Mouse (Mus musculus) megakaryocyte, embryonic 14.5 days (primary cell): ENCODE results near the gene Miip. TPM values are rescaled to one million over a fixed set of nuclear protein-coding genes. Genes with fewer than 3 reads are reported as not detected.

Source experiments
- H3K27me3 ChIP-seq: replicated peaks from 2 replicates; pipeline ENCODE3; 2012; ENCODE audit warnings: inconsistent platforms
- H3K36me3 ChIP-seq: replicated peaks from 2 replicates; pipeline ENCODE3; 2012; ENCODE audit warnings: low read length, inconsistent platforms, mixed read lengths
- H3K4me1 ChIP-seq: 2 replicates; pipeline ENCODE4 v1.6.1; 2012; ENCODE audit warnings: inconsistent platforms
- H3K4me3 ChIP-seq: replicated peaks from 2 replicates; pipeline ENCODE3; 2012; ENCODE audit warnings: moderate library complexity, mild to moderate bottlenecking, inconsistent platforms
- H3K9me3 ChIP-seq: 2 replicates; pipeline ENCODE4 v1.6.1; 2012; ENCODE audit warnings: inconsistent platforms
- FLI1 ChIP-seq: IDR thresholded peaks from 2 replicates; pipeline ENCODE4 v1.6.1; 2012; ENCODE audit warnings: low read length, inconsistent platforms, mixed read lengths
- GATA1 ChIP-seq: IDR thresholded peaks from 3 replicates; pipeline ENCODE4 v1.6.1; 2012; ENCODE audit warnings: mixed read lengths, low read length, inconsistent platforms, borderline replicate concordance
- polyA plus RNA-seq: library from polyadenylated mRNA; stranded (reverse); fragments of >175 nt; gene quantifications from 2 replicates; pipeline ENCODE4 v1.2.3, GENCODE M21; 2012; ENCODE audit warnings: low replicate concordance; ENCODE audit not compliant: insufficient read depth

Gene Miip
- polyA plus RNA-seq, 1 experiment, result 44.2 TPM

GRCm38 (mm10) chr4:147896411-147896810, 27.8 kb upstream of the Miip start:
- H3K36me3 ChIP-seq, result peaks cover 94% of the 10 kb centered on the region
- no peaks in the 10 kb centered on the region for H3K27me3 ChIP-seq
- peak overlapping the region; percentile 31 for H3K4me3 ChIP-seq
- TF ChIP-seq GATA1 (no peak), FLI1 (no peak)
- no peaks in the 10 kb centered on the region for H3K9me3 ChIP-seq
- H3K4me1 ChIP-seq, result peaks cover 59% of the 10 kb centered on the region

- H3K9me3 ChIP-seq, result no peaks in the 10 kb centered on the region
- peaks cover 54% of the 10 kb centered on the region for H3K4me1 ChIP-seq
- no peaks in the 10 kb centered on the region for H3K27me3 ChIP-seq
- TF ChIP-seq GATA1 (no peak), FLI1 (no peak)
- H3K36me3 ChIP-seq, result peaks cover 96% of the 10 kb centered on the region
- H3K4me3 ChIP-seq, result peak overlapping the region; percentile 17
Observed at GRCm38 (mm10) chr4:147895815-147896330, 27.3 kb upstream of the Miip start.

GRCm38 (mm10) chr4:147890341-147890740, 21.7 kb upstream of the Miip start:
- TF ChIP-seq GATA1 (no peak), FLI1 (no peak)

GRCm38 (mm10) chr4:147888237-147888636, 19.6 kb upstream of the Miip start:
- H3K4me3 ChIP-seq, result no peak overlapping the region
- no peaks in the 10 kb centered on the region for H3K27me3 ChIP-seq
- H3K4me1 ChIP-seq, result peaks cover 4% of the 10 kb centered on the region; the same call in 1 of the 2 replicates
- peaks cover 94% of the 10 kb centered on the region for H3K36me3 ChIP-seq
- TF ChIP-seq GATA1, result no peak
- TF ChIP-seq FLI1, result no peak
- H3K9me3 ChIP-seq, result no peaks in the 10 kb centered on the region

More at GRCm38 (mm10) chr4:147890341-147890740, 21.7 kb upstream of the Miip start:
- peaks cover 91% of the 10 kb centered on the region for H3K36me3 ChIP-seq
- H3K27me3 ChIP-seq, result no peaks in the 10 kb centered on the region
- H3K9me3 ChIP-seq, result no peaks in the 10 kb centered on the region
- no peak overlapping the region for H3K4me3 ChIP-seq
- peaks cover 4% of the 10 kb centered on the region; the same call in 1 of the 2 replicates for H3K4me1 ChIP-seq

GRCm38 (mm10) chr4:147887277-147887676, 18.7 kb upstream of the Miip start:
- Histone ChIP-seq H3K27me3 (no peaks in the 10 kb centered on the region), H3K36me3 (peaks cover 95% of the 10 kb centered on the region), H3K4me1 (peaks cover 4% of the 10 kb centered on the region; the same call in 1 of the 2 replicates), H3K9me3 (no peaks in the 10 kb centered on the region), H3K4me3 (no peak overlapping the region)
- TF ChIP-seq GATA1, result no peak
- no peak for TF ChIP-seq FLI1

- H3K27me3 ChIP-seq, result no peaks in the 10 kb centered on the region
- TF ChIP-seq GATA1 (no peak), FLI1 (no peak)
- H3K4me1 ChIP-seq, result peaks cover 4% of the 10 kb centered on the region; the same call in 1 of the 2 replicates
- no peaks in the 10 kb centered on the region for H3K9me3 ChIP-seq
- peaks cover 95% of the 10 kb centered on the region for H3K36me3 ChIP-seq
- no peak overlapping the region for H3K4me3 ChIP-seq
Observed at GRCm38 (mm10) chr4:147886158-147886557, 17.5 kb upstream of the Miip start.

GRCm38 (mm10) chr4:147884138-147884537, 15.5 kb upstream of the Miip start:
- H3K9me3 ChIP-seq, result no peaks in the 10 kb centered on the region

GRCm38 (mm10) chr4:147883041-147883440, 14.4 kb upstream of the Miip start:
- H3K27me3 ChIP-seq, result no peaks in the 10 kb centered on the region
- peaks cover 92% of the 10 kb centered on the region for H3K36me3 ChIP-seq
- no peak for TF ChIP-seq FLI1
- no peak for TF ChIP-seq GATA1
- no peaks in the 10 kb centered on the region for H3K9me3 ChIP-seq
- no peak overlapping the region for H3K4me3 ChIP-seq
- H3K4me1 ChIP-seq, result peaks cover 7% of the 10 kb centered on the region

More at GRCm38 (mm10) chr4:147884138-147884537, 15.5 kb upstream of the Miip start:
- Histone ChIP-seq H3K36me3 (peaks cover 91% of the 10 kb centered on the region), H3K4me1 (peaks cover 11% of the 10 kb centered on the region), H3K4me3 (no peak overlapping the region), H3K27me3 (no peaks in the 10 kb centered on the region)
- no peak for TF ChIP-seq FLI1
- no peak for TF ChIP-seq GATA1

- Histone ChIP-seq H3K4me1 (peaks cover 15% of the 10 kb centered on the region), H3K36me3 (peaks cover 89% of the 10 kb centered on the region), H3K4me3 (no peak overlapping the region), H3K27me3 (no peaks in the 10 kb centered on the region), H3K9me3 (no peaks in the 10 kb centered on the region)
- TF ChIP-seq GATA1 (no peak), FLI1 (no peak)
Observed at GRCm38 (mm10) chr4:147881792-147882191, 13.2 kb upstream of the Miip start.

GRCm38 (mm10) chr4:147879865-147880264, 11.2 kb upstream of the Miip start:
- no peak for TF ChIP-seq FLI1
- TF ChIP-seq GATA1, result no peak
- H3K27me3 ChIP-seq, result no peaks in the 10 kb centered on the region
- H3K36me3 ChIP-seq, result peaks cover 89% of the 10 kb centered on the region
- no peaks in the 10 kb centered on the region for H3K9me3 ChIP-seq
- peaks cover 32% of the 10 kb centered on the region for H3K4me1 ChIP-seq
- no peak overlapping the region for H3K4me3 ChIP-seq

- peaks cover 89% of the 10 kb centered on the region for H3K36me3 ChIP-seq
- no peak overlapping the region for H3K4me3 ChIP-seq
- TF ChIP-seq GATA1 (no peak), FLI1 (no peak)
- H3K27me3 ChIP-seq, result no peaks in the 10 kb centered on the region
- peaks cover 32% of the 10 kb centered on the region for H3K4me1 ChIP-seq
- H3K9me3 ChIP-seq, result no peaks in the 10 kb centered on the region
Observed at GRCm38 (mm10) chr4:147879456-147879855, 10.8 kb upstream of the Miip start.

GRCm38 (mm10) chr4:147878537-147878936, 9.9 kb upstream of the Miip start:
- no peak for TF ChIP-seq FLI1
- TF ChIP-seq GATA1, result no peak
- H3K36me3 ChIP-seq, result peaks cover 89% of the 10 kb centered on the region
- peaks cover 32% of the 10 kb centered on the region for H3K4me1 ChIP-seq
- H3K27me3 ChIP-seq, result no peaks in the 10 kb centered on the region
- no peaks in the 10 kb centered on the region for H3K9me3 ChIP-seq
- no peak overlapping the region for H3K4me3 ChIP-seq
